Mouse (Mus musculus) left cerebral cortex, postnatal 4 days (tissue): ENCODE measurements around the gene Nek10. TPM values are rescaled to one million over a fixed set of nuclear protein-coding genes. Genes with fewer than 3 reads are reported as not detected.

ENCODE experiments used
- DNase-seq: peaks from one replicate; pipeline ENCODE4 v3.0.0-alpha.2; 2022
- intact Hi-C: fragments of 180-260 bp; cut with DNase I; formaldehyde crosslinking; loops from one replicate; pipeline ENCODE4 v1.15.1; 2025
- total RNA-seq, 2 experiments: library from RNA; stranded (reverse); gene quantifications; 2 replicates each; pipeline ENCODE4 v1.2.3; 2021

Gene Nek10
- total RNA-seq, 2 experiments from 2014 or later, result 0.84 to 1.7 TPM

GRCm38 (mm10) chr14:14870059-14870458 is 66.8 kb downstream of the Nek10 start:
- no peak for DNase-seq
- intact Hi-C loops, result loop anchor here (5.0 kb wide), 1 partner anchor 112 kb away; no protein-coding TSS in a partner anchor

- DNase-seq, result no peak
- intact Hi-C loops, result loop anchor here (5.0 kb wide), 1 partner anchor 112 kb away; no protein-coding TSS in a partner anchor
Observed at GRCm38 (mm10) chr14:14870463-14870862, 67.2 kb downstream of the Nek10 start.

DNA sequence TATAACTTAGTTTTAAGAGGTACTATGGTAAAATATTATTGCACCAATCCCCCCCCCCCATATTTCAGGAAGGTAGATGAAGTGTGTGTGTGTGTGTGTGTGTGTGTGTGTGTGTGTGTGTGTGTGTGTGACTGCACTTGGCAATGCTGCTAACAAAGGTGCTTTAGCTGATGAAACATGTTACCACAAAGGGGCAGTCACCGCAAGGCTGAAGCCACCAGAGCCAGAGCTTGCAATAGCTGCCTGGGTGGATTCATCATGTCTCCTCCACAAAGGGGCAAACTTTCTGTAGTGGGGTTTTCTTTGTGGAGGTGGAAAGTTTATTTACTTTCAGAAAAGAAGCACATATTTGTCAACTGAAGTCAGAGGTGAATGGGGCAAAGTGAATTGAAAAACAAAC is 67.9 kb downstream of the Nek10 start:
- intact Hi-C loops, result loop anchor here (5.0 kb wide), 1 partner anchor 111 kb away; no protein-coding TSS in a partner anchor
- peak; percentile 14 for DNase-seq

GRCm38 (mm10) chr14:14871700-14872099 is 68.5 kb downstream of the Nek10 start:
- intact Hi-C loops, result loop anchor here (5.0 kb wide), 1 partner anchor 111 kb away; no protein-coding TSS in a partner anchor
- DNase-seq, result no peak

DNA sequence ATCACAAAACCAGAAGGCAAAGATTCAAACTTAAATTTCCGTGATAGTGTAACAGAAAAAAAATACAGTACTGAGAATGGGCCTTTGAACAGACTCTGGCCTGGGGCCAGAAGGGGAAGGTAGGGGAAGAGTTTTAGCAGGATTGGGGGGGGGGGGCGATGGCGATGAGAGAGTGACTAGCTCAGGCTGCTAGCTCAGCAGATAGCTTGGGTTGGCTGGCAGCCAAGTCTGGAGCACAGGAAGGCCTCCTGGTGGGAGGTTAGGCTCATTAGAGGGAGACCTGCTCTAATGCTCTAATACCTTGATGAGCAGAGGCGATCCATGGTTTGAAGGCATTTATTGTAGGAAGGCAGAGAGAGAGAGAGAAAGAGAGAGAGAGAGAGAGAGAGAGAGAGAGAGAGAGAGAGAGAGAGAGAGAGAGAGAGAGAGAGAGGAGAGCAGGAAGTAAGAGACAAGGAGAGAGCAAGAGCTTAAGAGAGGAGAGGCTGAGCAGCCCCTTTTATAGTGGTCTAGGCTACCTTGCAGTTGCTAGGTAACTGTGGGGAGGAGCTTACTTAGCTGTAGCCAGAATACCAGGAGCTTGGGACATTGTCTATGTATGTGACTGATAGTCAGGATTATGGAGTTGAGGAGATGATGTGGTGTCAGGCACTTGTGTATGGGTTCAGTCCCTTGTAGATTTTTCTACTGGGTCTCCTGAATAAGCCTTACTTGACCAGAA is 90.9 kb downstream of the Nek10 start:
- intact Hi-C loops, result no loop called here
- peak; percentile 72 for DNase-seq

DNA sequence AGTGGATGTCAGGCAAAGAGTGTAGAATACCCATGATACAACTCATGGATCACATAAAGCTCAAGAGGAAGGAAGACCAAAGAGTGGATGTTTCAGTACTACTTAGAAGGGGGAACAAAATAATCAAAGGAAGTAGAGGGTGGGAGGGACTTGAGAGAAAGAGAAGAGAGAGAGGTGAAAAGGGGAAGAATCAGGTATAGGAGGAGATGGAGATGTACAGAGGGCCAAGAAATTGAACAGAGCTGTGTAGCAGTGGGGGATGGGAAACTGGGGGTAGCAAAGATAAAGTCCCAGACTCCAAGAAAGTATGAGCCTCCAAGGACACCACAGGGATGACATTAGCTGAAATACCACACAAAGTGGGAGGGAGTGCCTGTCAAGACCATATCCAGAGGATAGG is 91.6 kb downstream of the Nek10 start:
- DNase-seq, result no peak
- intact Hi-C loops, result no loop called here

DNA sequence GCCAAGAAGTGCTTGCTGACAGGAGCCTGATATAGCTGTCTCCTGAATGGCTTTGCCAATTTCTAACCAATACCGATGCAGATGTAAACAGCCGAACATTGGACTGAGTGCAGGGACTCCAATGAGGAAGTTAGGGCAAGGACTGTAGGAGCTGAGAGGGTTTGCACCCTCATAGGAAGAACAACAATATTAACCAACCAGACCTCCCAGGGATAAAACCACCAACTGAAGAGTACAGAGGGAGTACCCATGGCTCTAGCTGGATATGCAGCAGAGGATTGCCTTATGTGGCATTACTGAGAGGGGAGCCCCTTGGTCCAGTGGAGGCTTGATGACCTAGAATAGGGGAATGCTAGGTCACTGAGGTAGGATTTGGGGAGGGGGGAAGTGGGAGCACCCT is 92.1 kb downstream of the Nek10 start:
- no peak for DNase-seq
- intact Hi-C loops, result no loop called here

- DNase-seq, result peak; percentile 25
- intact Hi-C loops, result no loop called here
Observed at GRCm38 (mm10) chr14:14896399-14897136, 93.4 kb downstream of the Nek10 start.

GRCm38 (mm10) chr14:14904750-14905529 is 101.7 kb downstream of the Nek10 start:
- peak; percentile 73 for DNase-seq
- intact Hi-C loops, result no loop called here

DNA sequence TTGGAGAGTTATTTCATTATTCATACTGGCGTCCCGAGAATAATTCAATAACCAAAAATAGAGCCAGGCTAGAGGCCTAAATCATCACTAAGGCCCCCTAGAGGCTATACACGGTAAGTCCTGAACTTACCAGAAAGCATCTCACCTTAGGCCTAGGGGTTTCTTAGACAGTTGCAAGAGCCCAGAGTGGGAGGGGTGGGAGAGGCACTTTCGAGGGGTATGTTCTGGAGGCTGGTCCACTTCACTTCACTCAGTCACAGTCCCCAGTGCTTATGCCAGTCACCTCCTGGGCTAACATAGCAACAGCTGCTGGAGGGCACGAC is 102.3 kb downstream of the Nek10 start:
- intact Hi-C loops, result no loop called here

GRCm38 (mm10) chr14:14925615-14926014 is 122.4 kb downstream of the Nek10 start:
- no peak for DNase-seq
- intact Hi-C loops, result no loop called here

More for the DNA sequence above, 102.3 kb downstream of the Nek10 start:
- DNase-seq, result no peak

GRCm38 (mm10) chr14:14927559-14927958 is 124.3 kb downstream of the Nek10 start:
- intact Hi-C loops, result no loop called here
- no peak for DNase-seq

DNA sequence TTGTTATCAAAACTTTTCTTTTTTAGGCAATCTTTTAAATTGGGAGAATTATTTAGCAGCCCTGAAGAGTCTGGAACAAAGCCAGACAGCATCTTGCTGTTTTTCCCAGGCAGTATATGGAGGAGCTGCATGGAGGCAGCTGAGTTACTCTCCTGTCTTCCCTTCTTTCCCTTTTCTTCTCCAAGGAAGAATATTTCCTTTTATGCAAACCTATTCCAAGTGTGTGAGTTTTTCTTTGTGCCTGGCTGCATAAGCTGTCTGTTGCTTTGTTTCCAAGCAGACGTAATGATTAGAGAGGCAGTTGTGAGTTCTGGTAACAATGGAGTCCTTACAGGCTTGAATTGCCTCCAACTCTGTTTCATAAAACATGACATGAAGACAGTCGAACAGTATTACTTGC is 131.8 kb downstream of the Nek10 start:
- DNase-seq, result no peak
- intact Hi-C loops, result no loop called here

GRCm38 (mm10) chr14:14945930-14946329 is 142.7 kb downstream of the Nek10 start:
- DNase-seq, result no peak
- intact Hi-C loops, result no loop called here

DNA sequence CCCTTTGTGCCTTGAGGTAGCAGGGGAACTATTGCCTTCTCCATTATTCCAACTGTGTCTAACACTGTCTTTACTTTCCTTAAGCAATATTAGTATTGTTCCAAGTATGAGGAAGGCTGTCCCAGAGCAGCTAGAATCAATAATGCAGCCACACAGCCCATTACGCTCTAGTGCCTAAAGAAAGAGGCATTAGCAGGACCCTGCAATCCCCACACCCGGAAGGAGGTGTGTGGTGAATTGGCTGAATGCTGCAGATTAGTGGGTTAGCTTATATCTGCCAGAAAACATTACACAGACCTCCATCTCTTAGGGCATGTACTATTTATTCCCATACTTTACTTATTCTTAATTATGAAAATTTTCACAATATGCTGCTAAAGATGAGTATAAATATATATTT is 145.8 kb downstream of the Nek10 start:
- no peak for DNase-seq
- intact Hi-C loops, result no loop called here

DNA sequence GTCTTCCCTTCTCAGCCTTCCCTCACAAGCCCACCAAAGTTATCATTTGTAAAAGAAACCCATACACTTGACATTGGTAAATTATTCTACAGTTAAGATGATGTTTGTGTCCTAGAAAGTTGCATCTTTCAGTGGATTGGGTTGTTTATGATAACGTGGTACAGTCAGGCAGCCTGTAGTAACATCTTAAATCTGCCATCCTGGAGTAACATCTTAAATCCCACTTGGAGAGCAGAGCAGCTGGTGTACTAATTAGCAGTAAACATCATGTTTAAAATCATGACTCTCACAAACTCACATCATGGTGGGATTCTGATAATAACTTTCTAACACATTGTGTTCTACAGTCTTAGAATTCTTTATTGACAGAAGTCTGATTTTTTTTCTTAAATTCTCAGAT is 148.6 kb downstream of the Nek10 start:
- DNase-seq, result no peak
- intact Hi-C loops, result no loop called here

- no peak for DNase-seq
- intact Hi-C loops, result no loop called here
Observed at GRCm38 (mm10) chr14:14959780-14960440, 156.7 kb downstream of the Nek10 start.

- intact Hi-C loops, result no loop called here
- DNase-seq, result no peak
Observed at GRCm38 (mm10) chr14:14960441-14960988, 157.3 kb downstream of the Nek10 start.

GRCm38 (mm10) chr14:14970633-14971032 is 167.4 kb downstream of the Nek10 start:
- intact Hi-C loops, result no loop called here
- no peak for DNase-seq

DNA sequence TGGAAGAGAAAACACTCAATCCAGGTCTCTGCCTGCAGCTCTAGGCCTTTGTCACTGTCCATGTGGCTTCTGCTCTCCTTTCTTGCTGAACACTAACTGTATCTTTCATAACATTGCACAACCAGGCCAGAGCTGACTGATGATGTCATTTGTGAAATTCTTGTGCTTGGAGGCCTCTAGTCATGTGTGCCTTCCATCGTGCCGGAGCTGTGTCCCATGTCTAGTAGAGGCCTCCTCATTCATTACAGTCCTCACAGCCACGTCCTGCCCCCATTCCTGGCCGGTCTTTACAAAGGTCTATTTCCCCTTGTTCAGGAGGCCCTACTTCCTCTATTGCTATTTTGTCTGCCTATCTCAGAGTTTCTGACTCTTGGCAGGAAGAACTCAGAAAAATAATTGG is 167.8 kb downstream of the Nek10 start:
- DNase-seq, result no peak
- intact Hi-C loops, result no loop called here

- intact Hi-C loops, result no loop called here
- DNase-seq, result no peak
Observed at GRCm38 (mm10) chr14:14974156-14974555, 170.9 kb downstream of the Nek10 start.
